Mouse (Mus musculus) embryonic fibroblast, embryonic 13.5 days (primary cell): Measurements from ENCODE around the gene Ctsw.

Experiments used
- CTCF ChIP-seq: IDR thresholded peaks from 2 replicates; pipeline ENCODE4 v1.5.1; 2011; ENCODE audit warnings: mild to moderate bottlenecking, control low read depth, low read length, moderate library complexity, borderline replicate concordance; ENCODE audit not compliant: insufficient read depth
- POLR2A ChIP-seq: IDR thresholded peaks from 2 replicates; pipeline ENCODE4 v1.6.1; 2011; ENCODE audit warnings: low read depth, mild to moderate bottlenecking, control low read depth, low read length, moderate library complexity

- TF ChIP-seq CTCF = no peak
- 0 out of 2 replicates have a peak, but pooled peaks have one; percentile 20 for TF ChIP-seq POLR2A
Measured at GRCm38 (mm10) chr19:5459896-5460295, 8.4 kb downstream of the Ctsw start.
